Mouse (Mus musculus) heart, adult 18-20 months (tissue): ENCODE data around the gene Gm1123. TPM values are rescaled to one million over a fixed set of nuclear protein-coding genes. Genes with fewer than 3 reads are reported as not detected.

ENCODE experiments used
- DNase-seq, 2 experiments: peaks; one replicate each; pipeline ENCODE4 v3.0.0; 2021 to 2022; ENCODE audit warnings: mixed read lengths in 1 of 2
- total RNA-seq, 2 experiments: library from RNA; stranded (reverse); gene quantifications; 2 replicates each; pipeline ENCODE4 v1.2.3; 2021

Gm1123 gene
- total RNA-seq, 2 experiments from 2014 or later = 0.18 TPM; not detected in 1

DNA sequence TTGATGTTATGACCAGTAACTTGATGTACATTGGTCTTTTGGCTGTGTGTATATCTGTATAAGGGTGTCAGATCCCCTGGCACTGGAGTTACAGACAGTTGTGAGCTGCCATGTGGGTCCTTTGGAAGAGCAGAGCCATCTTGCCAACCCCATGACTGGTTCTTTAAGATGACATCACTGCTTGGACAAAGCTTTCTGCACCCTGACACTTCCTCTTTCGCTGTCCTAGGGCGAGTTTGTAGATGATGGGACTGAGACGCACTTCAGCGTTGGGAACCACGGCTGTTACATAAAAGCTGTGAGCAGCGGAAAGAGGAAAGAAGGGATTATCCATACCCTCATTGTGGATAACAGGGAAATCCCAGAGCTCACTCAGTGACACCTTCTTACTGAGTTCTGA lies 34.2 kb downstream of the Gm1123 start:
- peak in 1 of 2 experiments; percentile 9 for DNase-seq

GRCm38 (mm10) chr9:98999881-99000339 lies 35.6 kb downstream of the Gm1123 start:
- DNase-seq = no peak

- no peak for DNase-seq
Observed at GRCm38 (mm10) chr9:98994103-98994502, 41.4 kb downstream of the Gm1123 start.

GRCm38 (mm10) chr9:98987131-98987530 lies 48.4 kb downstream of the Gm1123 start:
- DNase-seq = no peak

DNA sequence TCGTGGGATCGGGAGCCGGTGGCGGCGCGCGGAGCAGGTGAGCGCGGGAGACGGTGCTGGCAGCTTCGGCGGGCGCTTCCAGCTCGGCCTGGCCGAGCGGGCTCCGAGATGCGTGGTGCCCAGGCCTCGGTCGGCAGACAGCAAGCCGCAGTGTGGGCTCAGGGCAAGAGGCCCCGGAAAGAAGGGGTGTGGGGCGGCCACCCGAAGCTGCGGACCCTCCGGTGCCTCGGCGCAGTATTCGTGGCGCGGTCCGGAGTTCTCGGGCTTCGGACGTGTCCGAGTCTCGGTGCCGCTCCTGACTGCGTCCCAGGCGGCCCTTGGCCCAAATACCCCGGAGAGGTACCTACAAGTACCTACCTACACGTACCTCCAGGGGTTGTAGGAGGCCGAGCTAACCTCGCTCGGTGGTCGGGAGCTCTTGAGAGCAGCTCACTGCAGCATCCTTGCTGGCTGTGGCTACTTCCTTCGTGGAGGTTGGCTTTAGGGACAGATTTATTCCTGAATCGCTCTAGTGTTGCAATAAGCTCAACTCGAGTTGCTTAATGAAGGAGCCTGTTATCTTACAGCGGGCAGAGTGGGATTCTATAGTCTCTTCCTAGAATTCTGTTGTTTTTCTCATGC lies 48.9 kb downstream of the Gm1123 start:
- no peak for DNase-seq

GRCm38 (mm10) chr9:98985800-98986475 lies 49.6 kb downstream of the Gm1123 start, which contains the start of gene Faim:
Gene Faim (plus strand): TSS chr9:98986373.
- DNase-seq = peak; percentile 100

DNA sequence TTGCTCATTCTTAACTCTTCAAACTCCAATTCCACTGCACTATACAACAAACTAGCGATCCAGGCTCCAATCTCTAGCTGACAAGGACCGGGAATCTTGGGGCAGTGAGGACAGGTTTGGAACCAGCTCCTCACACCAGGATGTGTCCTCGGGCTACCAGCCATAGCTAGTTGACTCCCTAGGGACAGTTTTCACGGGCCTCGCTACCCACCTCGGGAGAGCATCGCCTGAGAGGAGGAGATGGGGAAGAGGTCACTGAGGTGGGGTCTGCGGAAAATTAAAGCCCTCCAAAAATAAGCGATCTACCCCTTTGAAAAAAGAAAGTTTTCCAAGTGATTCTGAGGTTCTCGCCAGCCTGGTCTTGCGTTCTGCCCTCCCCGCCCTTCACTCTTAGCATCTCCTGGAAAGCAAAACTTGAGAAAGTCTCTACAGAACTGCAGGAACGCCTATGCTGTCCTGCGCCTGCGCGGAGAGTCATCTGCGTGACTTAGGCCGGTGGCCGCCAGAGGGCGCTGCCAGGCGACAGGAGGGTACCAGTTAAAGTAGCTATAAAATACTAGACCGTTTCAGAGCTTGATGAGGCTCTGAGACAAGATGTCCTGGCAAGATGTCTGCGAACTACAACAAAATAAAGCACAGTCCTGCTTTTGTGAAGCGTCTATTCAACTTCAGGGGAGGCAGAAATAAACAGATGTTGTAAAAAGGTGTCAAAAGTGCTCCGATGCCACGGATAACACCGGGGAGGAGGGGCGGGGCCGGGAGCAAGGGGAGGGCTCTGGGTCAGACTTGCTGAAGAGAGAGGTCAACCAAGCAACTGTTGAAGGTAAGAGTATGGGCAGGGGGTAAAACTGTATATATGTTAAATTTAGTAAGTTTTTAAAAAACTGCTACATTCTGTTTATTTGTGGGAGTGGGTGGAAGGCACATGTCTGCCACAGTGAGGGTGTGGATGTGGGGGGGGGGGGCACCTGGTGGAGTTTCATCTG lies 55.8 kb downstream of the Gm1123 start:
- DNase-seq = peak; percentile 86 to 92

DNA sequence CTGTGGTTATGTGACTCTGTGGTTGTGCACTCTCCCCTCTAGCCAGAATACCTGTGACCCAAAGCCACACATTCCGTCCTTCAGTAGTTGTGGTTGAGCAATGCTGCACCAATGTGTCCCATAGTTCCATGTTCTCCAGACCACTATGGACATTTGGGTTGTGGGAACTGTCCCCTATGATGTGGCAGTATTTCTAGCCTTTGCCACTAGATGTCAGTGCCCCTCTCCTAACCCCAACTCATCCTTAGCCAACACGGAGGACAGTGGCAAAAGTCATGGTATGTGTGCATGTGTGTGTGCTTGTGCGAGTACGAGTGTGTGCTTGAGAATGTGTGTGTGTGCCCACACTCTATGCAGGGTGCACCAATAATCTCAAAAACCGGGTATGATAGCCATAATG lies 59.0 kb downstream of the Gm1123 start:
- no peak for DNase-seq

- no peak for DNase-seq
Observed at GRCm38 (mm10) chr9:98976081-98976480, 59.4 kb downstream of the Gm1123 start.

DNA sequence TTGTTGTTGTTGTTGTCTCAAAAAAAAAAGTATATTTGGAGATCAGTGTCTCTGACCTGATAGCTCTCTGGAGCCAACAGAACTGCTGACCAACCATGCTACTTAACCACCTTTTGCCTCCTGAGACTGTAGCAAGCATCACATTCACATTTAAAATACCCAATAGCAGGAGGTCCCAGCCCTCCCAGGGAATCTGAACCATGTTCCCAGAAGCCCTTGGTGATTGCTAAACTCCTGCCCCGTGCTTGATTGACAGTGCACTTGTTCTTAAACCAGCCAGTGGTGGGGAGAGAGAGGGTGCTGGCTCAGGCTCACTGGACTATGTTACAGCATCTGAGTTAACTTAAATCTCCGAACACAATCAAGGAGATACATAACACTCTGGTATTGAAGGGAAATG lies 60.6 kb downstream of the Gm1123 start:
- DNase-seq = no peak

DNA sequence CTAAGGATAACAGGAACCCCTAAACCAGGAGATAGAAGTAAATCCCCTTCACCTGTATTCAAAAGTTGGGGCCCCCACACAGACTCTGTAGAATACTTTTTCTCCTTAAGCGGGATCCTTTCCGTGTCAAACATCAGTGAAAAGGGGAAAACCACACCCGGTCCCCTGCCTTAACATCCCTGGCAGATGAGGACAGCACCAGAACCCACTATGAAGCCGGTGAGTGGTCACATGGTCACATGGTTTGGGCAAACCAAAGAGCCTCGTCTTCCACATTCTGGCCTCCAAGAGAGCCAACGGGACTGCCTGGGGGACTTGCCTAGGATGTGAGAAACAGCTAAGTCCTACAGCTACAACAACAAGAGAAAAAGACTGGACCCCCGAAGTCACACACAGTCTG lies 62.0 kb downstream of the Gm1123 start:
- DNase-seq = no peak

DNA sequence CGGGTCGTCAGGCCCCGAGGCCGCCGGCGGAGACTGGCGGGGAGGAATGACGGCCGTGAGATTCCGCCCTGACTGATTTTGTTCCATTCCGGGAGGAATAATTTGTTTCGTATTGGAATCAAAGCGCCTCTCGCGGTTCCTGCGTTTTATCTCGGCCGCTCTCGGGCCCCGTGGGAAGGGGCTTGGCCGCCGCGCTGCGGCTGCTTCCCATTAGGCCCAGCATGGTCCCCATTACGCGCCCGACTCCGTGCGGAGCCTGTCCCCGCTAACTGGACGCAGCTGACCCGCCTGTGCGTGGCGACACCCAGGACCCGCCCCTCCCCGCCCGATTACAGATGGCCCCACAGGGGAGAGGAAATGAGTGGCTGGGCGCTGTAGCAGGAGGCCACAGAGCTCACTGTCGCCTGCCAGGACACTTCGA lies 62.4 kb downstream of the Gm1123 start:
- no peak for DNase-seq

- no peak for DNase-seq
Observed at GRCm38 (mm10) chr9:98965084-98965483, 70.4 kb downstream of the Gm1123 start.

GRCm38 (mm10) chr9:98963661-98964060 lies 71.9 kb downstream of the Gm1123 start:
- DNase-seq = no peak

GRCm38 (mm10) chr9:98962478-98963142 lies 72.9 kb downstream of the Gm1123 start:
- DNase-seq = no peak

- DNase-seq = no peak
Observed at GRCm38 (mm10) chr9:98961591-98962477, 73.7 kb downstream of the Gm1123 start.

GRCm38 (mm10) chr9:98960348-98960747 lies 75.2 kb downstream of the Gm1123 start:
- no peak for DNase-seq

DNA sequence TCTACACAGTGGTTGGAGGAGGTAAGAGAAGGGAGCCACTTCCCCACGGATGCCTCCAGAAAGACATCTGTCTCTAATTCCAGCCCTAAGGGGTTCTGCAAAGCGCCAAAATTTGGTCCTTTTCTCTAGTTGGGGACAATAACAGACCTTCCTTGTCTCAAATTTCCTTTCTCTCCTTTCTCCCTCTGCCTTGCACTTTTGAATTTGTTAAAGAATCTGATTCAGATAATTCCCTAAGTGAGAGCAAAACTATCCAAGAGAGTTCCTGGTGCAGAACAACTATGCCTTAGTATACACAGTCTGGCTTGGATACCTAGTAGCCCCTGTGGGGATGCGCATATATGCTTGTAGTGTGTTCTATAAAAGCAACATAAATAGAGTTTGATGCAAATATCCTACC lies 75.7 kb downstream of the Gm1123 start:
- no peak for DNase-seq

DNA sequence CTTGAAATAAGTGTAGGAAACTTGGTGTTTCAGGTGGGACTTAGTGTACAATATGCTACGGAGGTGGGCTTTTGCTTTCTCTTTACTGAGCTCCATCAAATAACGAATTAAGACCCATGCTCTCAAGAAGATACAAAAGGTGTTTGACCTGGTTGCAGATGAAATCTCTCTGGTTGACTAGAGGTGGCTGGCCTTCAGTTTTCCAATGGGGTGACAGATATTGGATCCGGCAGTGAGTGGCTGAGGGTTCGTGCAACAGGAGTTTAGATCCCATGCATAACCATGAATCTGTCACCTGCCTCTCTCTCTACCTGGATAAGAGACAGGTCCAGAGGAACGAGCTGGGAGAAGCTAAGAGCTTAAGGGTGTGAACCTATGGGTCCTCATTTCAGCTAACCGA lies 76.9 kb downstream of the Gm1123 start:
- no peak for DNase-seq

GRCm38 (mm10) chr9:98957751-98958351 lies 77.7 kb downstream of the Gm1123 start:
- DNase-seq = peak in 1 of 2 experiments; percentile 54
